ENCODE assay signal across 15 mouse cellular contexts in the genomic region with DNA sequence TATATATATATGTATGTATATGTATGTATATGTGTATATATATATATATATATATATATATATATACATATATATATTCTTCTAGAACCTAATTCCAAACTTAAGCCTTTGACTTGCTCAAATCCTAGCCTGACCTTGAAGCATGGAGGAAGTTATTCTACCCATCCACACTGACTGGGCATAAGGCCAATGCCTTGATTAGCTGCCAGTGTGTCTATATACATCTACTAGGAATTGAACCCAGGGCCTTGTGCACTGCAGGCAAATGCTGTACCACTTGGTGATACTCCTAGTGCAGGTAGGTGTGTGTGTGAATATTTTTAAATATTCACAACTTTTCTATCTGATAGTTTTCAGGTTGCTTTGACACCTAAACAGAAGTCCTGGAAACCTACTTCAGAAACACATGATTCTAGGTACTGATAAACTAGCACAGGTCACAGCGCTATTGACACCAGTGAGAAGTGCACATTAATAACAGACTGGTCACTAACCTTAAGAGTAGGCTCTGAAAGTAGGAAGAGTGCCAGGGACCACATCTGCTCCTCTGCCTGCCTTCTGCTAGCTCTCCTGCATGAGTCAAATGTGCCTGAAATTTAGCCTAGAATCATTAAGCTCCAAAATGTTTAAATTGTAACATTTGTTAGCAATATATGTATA. TPM values are rescaled to one million over a fixed set of nuclear protein-coding genes. Genes with fewer than 3 reads are reported as not detected.
DNase-seq lines count a peak whose midpoint lies in the region; ATAC-seq and TF ChIP-seq lines count a peak whose summit lies in the region.
"Had no signal": no experiment of that assay in that cellular context is flagged by ENCODE, and none has a peak within 500 bp of the region (broad histone marks: within the 10 kb centered on the region; RNA-seq: fewer than 3 reads in every experiment).

No protein-coding gene starts in this region.

- peak; percentile 15 for DNase-seq in adrenal gland, adult 2 months
- DNase-seq in adrenal gland, adult 18-20 months (ENCODE audit: low spot score in 2 of 2): no peak
- DNase-seq in kidney, adult 2 months: peak; percentile 76
- DNase-seq in brain, adult 2 months (ENCODE audit: low read depth, low spot score): peak; percentile 48
- peak; percentile 30 to 57 for DNase-seq in kidney, adult 8-10 months
- no peak for DNase-seq in c-Kit-positive CD71-positive TER-119-positive erythroid progenitor cells, embryonic 14.5 days (ENCODE audit: low spot score)
- DNase-seq: gastrocnemius, postnatal 14 days; thymus, adult 2 months had no signal

- 50% methylated on average over 1 of the region's 1 CpGs for WGBS in kidney, adult 2 months
- WGBS in kidney, embryonic 15.5 days: 88% methylated on average over 1 of the region's 1 CpGs
- 97% methylated on average over 1 of the region's 1 CpGs for WGBS in liver, embryonic 12.5 days (ENCODE audit: insufficient replicate concordance)

- TF ChIP-seq POLR2A in kidney, adult 2 months (IDR thresholded peaks at IDR 0.05; ENCODE audit: low read depth, low read length): no peak

- TF ChIP-seq CTCF in kidney, adult 2 months (conservative IDR thresholded peaks at IDR 0.05; ENCODE audit: insufficient read depth, insufficient read length, low read depth, low read length): no peak

- no peak overlapping the region for H3K9ac ChIP-seq in kidney, embryonic 15.5 days
- no peak overlapping the region for H3K9ac ChIP-seq in liver, embryonic 12.5 days
- H3K9ac ChIP-seq: embryonic facial prominence, embryonic 12.5 days; heart, embryonic 13.5 days; hindbrain, embryonic 14.5 days; liver, embryonic 15.5 days had no signal

- no peaks in the 10 kb centered on the region for H3K27me3 ChIP-seq in kidney, adult 2 months (replicated peaks; ENCODE audit: control insufficient read depth, insufficient read depth, low read length)
- H3K27me3 ChIP-seq in kidney, embryonic 15.5 days: no peaks in the 10 kb centered on the region
- H3K27me3 ChIP-seq in liver, embryonic 12.5 days (replicated peaks): no peaks in the 10 kb centered on the region
- H3K27me3 ChIP-seq: embryonic facial prominence, embryonic 12.5 days; heart, embryonic 13.5 days; liver, embryonic 15.5 days had no signal

- no peaks in the 10 kb centered on the region for H3K9me3 ChIP-seq in kidney, embryonic 15.5 days (replicated peaks)
- H3K9me3 ChIP-seq in liver, embryonic 12.5 days (replicated peaks): no peaks in the 10 kb centered on the region
- H3K9me3 ChIP-seq: embryonic facial prominence, embryonic 12.5 days; heart, embryonic 13.5 days; liver, embryonic 15.5 days had no signal

- H3K4me1 ChIP-seq in kidney, adult 2 months (ENCODE audit: control insufficient read depth, insufficient read depth, low read length): peaks cover 10% of the 10 kb centered on the region
- no peaks in the 10 kb centered on the region for H3K4me1 ChIP-seq in kidney, embryonic 15.5 days
- H3K4me1 ChIP-seq in liver, embryonic 12.5 days: 0 out of 2 replicates have a peak, but pooled peaks cover 2% of the 10 kb centered on the region
- H3K4me1 ChIP-seq: embryonic facial prominence, embryonic 12.5 days; liver, embryonic 15.5 days had no signal

- H3K4me2 ChIP-seq in kidney, embryonic 15.5 days: no peak overlapping the region
- H3K4me2 ChIP-seq in liver, embryonic 12.5 days: no peak overlapping the region
- H3K4me2 ChIP-seq: embryonic facial prominence, embryonic 12.5 days; heart, embryonic 13.5 days; hindbrain, embryonic 14.5 days; liver, embryonic 15.5 days had no signal

- H3K4me3 ChIP-seq in kidney, adult 2 months (ENCODE audit: insufficient read depth, low read depth, low read length): no peak overlapping the region
- no peak overlapping the region for H3K4me3 ChIP-seq in kidney, embryonic 15.5 days (replicated peaks)
- no peak overlapping the region for H3K4me3 ChIP-seq in liver, embryonic 12.5 days
- H3K4me3 ChIP-seq: embryonic facial prominence, embryonic 12.5 days; heart, embryonic 13.5 days; liver, embryonic 15.5 days had no signal

- peaks cover 5% of the 10 kb centered on the region for H3K36me3 ChIP-seq in kidney, adult 2 months (ENCODE audit: control insufficient read depth, insufficient read depth, low read length)
- peaks cover 28% of the 10 kb centered on the region for H3K36me3 ChIP-seq in kidney, embryonic 15.5 days
- peaks cover 82% of the 10 kb centered on the region for H3K36me3 ChIP-seq in liver, embryonic 12.5 days

- no peak for ATAC-seq in kidney, embryonic 15.5 days (replicated peaks; ENCODE audit: low FRiP score)
- ATAC-seq in liver, embryonic 12.5 days: no peak

- peak overlapping the region; percentile 28; the same call in 1 of the 2 replicates for H3K27ac ChIP-seq in kidney, adult 2 months (ENCODE audit: insufficient read depth, low read depth, low read length)
- H3K27ac ChIP-seq in kidney, embryonic 15.5 days: no peak overlapping the region
- H3K27ac ChIP-seq in liver, embryonic 12.5 days: no peak overlapping the region
- H3K27ac ChIP-seq: embryonic facial prominence, embryonic 12.5 days; heart, embryonic 13.5 days; hindbrain, embryonic 14.5 days; liver, embryonic 15.5 days; macrophage had no signal

RNA-seq across cellular contexts. Expression of a gene that starts 53.7 kb away (rescaled TPM):
- total RNA-seq in adrenal gland, adult 2 months (2021): under 1 TPM; 0.35 to 0.69 TPM
- polyA plus RNA-seq in adrenal gland, adult 2 months (2012; rRNA removed): 2.7 and 4.8 TPM in 2 replicates
- 1 to 10 TPM in 1 of 2 experiments, under 1 TPM in 1; 0.43 to 2.7 TPM for total RNA-seq in adrenal gland, adult 18-20 months (2021)
- polyA plus RNA-seq in kidney, adult 2 months (2012; rRNA removed): 0.38 and 0.41 TPM in 2 replicates
- 0.10 and 0.57 TPM in 2 replicates for polyA plus RNA-seq in kidney, embryonic 15.5 days (2015; fragmentation: Nextera tagmentation; extraction: Ambion mirVana)
- polyA plus RNA-seq in liver, embryonic 12.5 days (2016; fragmentation: Nextera tagmentation; extraction: Ambion mirVana): 1.5 and 1.6 TPM in 2 replicates

RNA-seq across cellular contexts. Expression of a gene that starts 54.7 kb away (rescaled TPM):
- 10 to 100 TPM; 12.6 to 16.0 TPM for total RNA-seq in adrenal gland, adult 2 months (2021)
- 7.5 and 11.3 TPM in 2 replicates for polyA plus RNA-seq in adrenal gland, adult 2 months (2012; rRNA removed)
- total RNA-seq in adrenal gland, adult 18-20 months (2021): 10 to 100 TPM; 15.1 to 24.2 TPM
- 10.0 and 10.8 TPM in 2 replicates for polyA plus RNA-seq in kidney, adult 2 months (2012; rRNA removed)
- polyA plus RNA-seq in kidney, embryonic 15.5 days (2015; fragmentation: Nextera tagmentation; extraction: Ambion mirVana): 10.2 and 11.4 TPM in 2 replicates
- polyA plus RNA-seq in liver, embryonic 12.5 days (2016; fragmentation: Nextera tagmentation; extraction: Ambion mirVana): 28.9 and 29.6 TPM in 2 replicates

RNA-seq across cellular contexts. Expression of a gene that starts 59.8 kb away (rescaled TPM):
- 10 to 100 TPM; 28.5 to 41.7 TPM for total RNA-seq in adrenal gland, adult 2 months (2021)
- 3.2 and 5.2 TPM in 2 replicates for polyA plus RNA-seq in adrenal gland, adult 2 months (2012; rRNA removed)
- 10 to 100 TPM; 35.9 to 41.9 TPM for total RNA-seq in adrenal gland, adult 18-20 months (2021)
- polyA plus RNA-seq in kidney, adult 2 months (2012; rRNA removed): 6.5 and 8.0 TPM in 2 replicates
- 55.9 and 63.1 TPM in 2 replicates for polyA plus RNA-seq in kidney, embryonic 15.5 days (2015; fragmentation: Nextera tagmentation; extraction: Ambion mirVana)
- 30.7 and 32.3 TPM in 2 replicates for polyA plus RNA-seq in liver, embryonic 12.5 days (2016; fragmentation: Nextera tagmentation; extraction: Ambion mirVana)

Comparison
In these comparisons a context has a peak if more than half of its experiments do, and no peak if none do; other contexts are left out.
1. DNase-seq: peak in adrenal gland, adult 2 months (single experiment), kidney, adult 2 months (single experiment), brain, adult 2 months (single experiment) and kidney, adult 8-10 months (2 of 2); none in adrenal gland, adult 18-20 months (0 of 2) and c-Kit-positive CD71-positive TER-119-positive erythroid progenitor cells, embryonic 14.5 days (single experiment).